Mouse (Mus musculus) thymus, postnatal 14 days (tissue): Measurements from ENCODE around the gene Kyat1.
A peak's percentile ranks its signal among the peaks of the same experiment; 100 is the strongest.
"Not testable (repeated sequence)": the region's sequence is repeated elsewhere in the genome, so short reads cannot be mapped to it uniquely, and the experiment has no call there.

ENCODE experiments used
- DNase-seq: peaks from one replicate; pipeline ENCODE4 v3.0.0; 2021

Gene Kyat1

GRCm38 (mm10) chr2:30212951-30213350 lies 7.3 kb upstream of the Kyat1 start:
- no peak for DNase-seq

- DNase-seq, result no peak
Observed at GRCm38 (mm10) chr2:30212169-30212545, 6.5 kb upstream of the Kyat1 start.

GRCm38 (mm10) chr2:30211408-30212168 lies 5.9 kb upstream of the Kyat1 start:
- no peak for DNase-seq

- DNase-seq, result no peak
Observed at GRCm38 (mm10) chr2:30207886-30208285, 2.2 kb upstream of the Kyat1 start.

- DNase-seq, result no peak
Observed at GRCm38 (mm10) chr2:30207401-30207800, 1.8 kb upstream of the Kyat1 start.

GRCm38 (mm10) chr2:30205255-30205628 lies 405 bp downstream of the Kyat1 start:
- no peak for DNase-seq

GRCm38 (mm10) chr2:30203439-30203838 lies 2.2 kb downstream of the Kyat1 start:
- DNase-seq, result peak; percentile 37

- DNase-seq, result no peak
Observed at GRCm38 (mm10) chr2:30200388-30200925, 5.2 kb downstream of the Kyat1 start.

- DNase-seq, result no peak
Observed at GRCm38 (mm10) chr2:30199984-30200383, 5.7 kb downstream of the Kyat1 start.

GRCm38 (mm10) chr2:30198021-30198420 lies 7.6 kb downstream of the Kyat1 start:
- DNase-seq, result no peak

- DNase-seq, result no peak
Observed at GRCm38 (mm10) chr2:30194656-30195055, 11.0 kb downstream of the Kyat1 start.

GRCm38 (mm10) chr2:30191790-30192580 lies 13.7 kb downstream of the Kyat1 start:
- no peak for DNase-seq

- no peak for DNase-seq
Observed at GRCm38 (mm10) chr2:30185681-30186080, 20.0 kb downstream of the Kyat1 start.

GRCm38 (mm10) chr2:30185276-30185675 lies 20.4 kb downstream of the Kyat1 start:
- DNase-seq, result no peak

GRCm38 (mm10) chr2:30183721-30184120 lies 21.9 kb downstream of the Kyat1 start:
- no peak for DNase-seq

- DNase-seq, result no peak
Observed at GRCm38 (mm10) chr2:30182424-30182823, 23.2 kb downstream of the Kyat1 start.

GRCm38 (mm10) chr2:30178711-30179110 lies 26.9 kb downstream of the Kyat1 start:
- not testable (repeated sequence) for DNase-seq

- peak; percentile 93 for DNase-seq
Observed at GRCm38 (mm10) chr2:30177700-30178675, 27.7 kb downstream of the Kyat1 start, which contains the start of gene Spout1. TSS of gene Spout1 (minus strand) at chr2:30178459.

- no peak for DNase-seq
Observed at GRCm38 (mm10) chr2:30176561-30176960, 29.1 kb downstream of the Kyat1 start.

GRCm38 (mm10) chr2:30175897-30176296 lies 29.8 kb downstream of the Kyat1 start:
- DNase-seq, result no peak

- DNase-seq, result no peak
Observed at GRCm38 (mm10) chr2:30173541-30174240, 32.0 kb downstream of the Kyat1 start.

GRCm38 (mm10) chr2:30171997-30172382 lies 33.7 kb downstream of the Kyat1 start:
- no peak for DNase-seq
